Mouse (Mus musculus) Muller cell, postnatal 12 days (primary cell): ENCODE measurements at regions not wholly inside any gene's neighbourhood (a gene's known extent, or its start where the extent isn't known, plus 50 kb on each side); places are given as distances from the start of the nearest gene placed in this dataset.
"Not testable (repeated sequence)": the region's sequence is repeated elsewhere in the genome, so short reads cannot be mapped to it uniquely, and the experiment has no call there.

Experiments
- DNase-seq: peaks from one replicate; pipeline ENCODE4 v3.0.0-alpha.2; 2015; ENCODE audit errors: inconsistent ontology term

- DNase-seq: no peak
Measured at GRCm38 (mm10) chr12:19125541-19125940, 611.2 kb downstream of the 5730507C01Rik start.

GRCm38 (mm10) chr12:19175631-19176030 lies 661.3 kb downstream of the 5730507C01Rik start:
- DNase-seq: no peak

GRCm38 (mm10) chr12:19192396-19192795 lies 678.1 kb downstream of the 5730507C01Rik start:
- no peak for DNase-seq

GRCm38 (mm10) chr12:19193041-19193440 lies 678.7 kb downstream of the 5730507C01Rik start:
- not testable (repeated sequence) for DNase-seq

- DNase-seq: not testable (repeated sequence)
Measured at GRCm38 (mm10) chr12:19223996-19224395, 709.7 kb downstream of the 5730507C01Rik start.

GRCm38 (mm10) chr12:19246731-19247130 lies 707.6 kb upstream of the Gm21863 start:
- not testable (repeated sequence) for DNase-seq

GRCm38 (mm10) chr12:19288271-19288890 lies 665.9 kb upstream of the Gm21863 start:
- DNase-seq: peak; percentile 19

GRCm38 (mm10) chr12:19289038-19289437 lies 665.3 kb upstream of the Gm21863 start:
- DNase-seq: not testable (repeated sequence)

GRCm38 (mm10) chr12:19292068-19292770 lies 662.1 kb upstream of the Gm21863 start:
- DNase-seq: not testable (repeated sequence)
